Mouse (Mus musculus) brain, embryonic 14.5 days (tissue): ENCODE measurements at regions not wholly inside any gene's neighbourhood (a gene's known extent, or its start where the extent isn't known, plus 50 kb on each side); places are given as distances from the start of the nearest gene placed in this dataset.

Source experiments
- CTCF ChIP-seq: fragments of 200-500 bp; IDR thresholded peaks from 2 replicates; pipeline ENCODE4 v1.5.1; 2012; ENCODE audit warnings: inconsistent platforms, mild to moderate bottlenecking, moderate library complexity, borderline replicate concordance; ENCODE audit not compliant: insufficient read depth, insufficient read length; ENCODE audit errors: extremely low read depth
- POLR2A ChIP-seq: fragments of 200-500 bp; IDR thresholded peaks from 2 replicates; pipeline ENCODE4 v1.6.1; 2012; ENCODE audit warnings: mild to moderate bottlenecking, inconsistent platforms, borderline replicate concordance; ENCODE audit not compliant: poor library complexity, insufficient read depth, insufficient read length, severe bottlenecking; ENCODE audit errors: extremely low read depth

GRCm38 (mm10) chr10:24445036-24445435 lies 150.2 kb upstream of the Ccn2 start:
- TF ChIP-seq CTCF (no peak), POLR2A (no peak)
